Mouse (Mus musculus): ENCODE results near the gene Ankrd2. TPM values are rescaled to one million over a fixed set of nuclear protein-coding genes. Genes with fewer than 3 reads are reported as not detected.

The Ankrd2 gene
- polyA plus RNA-seq, 1 experiment from 2014 or later = 0.18 TPM

- no peak for ATAC-seq (ENCODE audit: low FRiP score, low read depth)
- Histone ChIP-seq H3K36me3 (no peaks in the 10 kb centered on the region), H3K4me2 (replicated peaks) (no peak overlapping the region), H3K4me3 (no peak overlapping the region), H3K9me3 (no peaks in the 10 kb centered on the region), H3K27ac (no peak overlapping the region), H3K9ac (no peak overlapping the region), H3K4me1 (0 out of 2 replicates have a peak, but pooled peaks cover 6% of the 10 kb centered on the region), H3K27me3 (replicated peaks) (no peaks in the 10 kb centered on the region)
- WGBS = 67% methylated on average over 5 of the region's 5 CpGs
These were observed 19.0 kb upstream of the Ankrd2 start for GRCm38 (mm10) chr19:42016840-42017239.

- no peaks in the 10 kb centered on the region for H3K9me3 ChIP-seq
- no peak overlapping the region for H3K4me2 ChIP-seq (replicated peaks)
- no peak for ATAC-seq (ENCODE audit: low FRiP score, low read depth)
- 84% methylated on average over 8 of the region's 8 CpGs for WGBS
- no peaks in the 10 kb centered on the region for H3K36me3 ChIP-seq
- 0 out of 2 replicates have a peak, but pooled peaks cover 6% of the 10 kb centered on the region for H3K4me1 ChIP-seq
- no peak overlapping the region for H3K9ac ChIP-seq
- H3K4me3 ChIP-seq = no peak overlapping the region
- H3K27me3 ChIP-seq (replicated peaks) = no peaks in the 10 kb centered on the region
- 0 out of 2 replicates have a peak overlapping the region, but pooled peaks have one; percentile 26 for H3K27ac ChIP-seq
These were observed 18.2 kb upstream of the Ankrd2 start for GRCm38 (mm10) chr19:42017399-42018247.

GRCm38 (mm10) chr19:42019011-42019522, 16.7 kb upstream of the Ankrd2 start:
- Histone ChIP-seq H3K4me2 (replicated peaks) (no peak overlapping the region), H3K27ac (no peak overlapping the region), H3K27me3 (replicated peaks) (no peaks in the 10 kb centered on the region), H3K9ac (no peak overlapping the region), H3K9me3 (no peaks in the 10 kb centered on the region), H3K36me3 (no peaks in the 10 kb centered on the region), H3K4me1 (0 out of 2 replicates have a peak, but pooled peaks cover 6% of the 10 kb centered on the region), H3K4me3 (no peak overlapping the region)
- 48% methylated on average over 4 of the region's 4 CpGs for WGBS
- ATAC-seq (ENCODE audit: low FRiP score, low read depth) = no peak

- WGBS = 64% methylated on average over 10 of the region's 10 CpGs
These were observed 13.9 kb upstream of the Ankrd2 start for GRCm38 (mm10) chr19:42021681-42022541.

GRCm38 (mm10) chr19:42022542-42022848, 13.3 kb upstream of the Ankrd2 start:
- Histone ChIP-seq H3K4me1 (no peaks in the 10 kb centered on the region), H3K9ac (no peak overlapping the region), H3K27me3 (replicated peaks) (no peaks in the 10 kb centered on the region), H3K9me3 (no peaks in the 10 kb centered on the region), H3K4me2 (replicated peaks) (no peak overlapping the region), H3K27ac (no peak overlapping the region), H3K4me3 (no peak overlapping the region), H3K36me3 (no peaks in the 10 kb centered on the region)
- no peak for ATAC-seq (ENCODE audit: low FRiP score, low read depth)
- WGBS = 81% methylated on average over 2 of the region's 2 CpGs

More at GRCm38 (mm10) chr19:42021681-42022541, 13.9 kb upstream of the Ankrd2 start:
- H3K4me1 ChIP-seq = 0 out of 2 replicates have a peak, but pooled peaks cover 5% of the 10 kb centered on the region
- H3K27ac ChIP-seq = no peak overlapping the region
- no peak overlapping the region for H3K4me2 ChIP-seq (replicated peaks)
- no peaks in the 10 kb centered on the region for H3K36me3 ChIP-seq
- H3K9me3 ChIP-seq = no peaks in the 10 kb centered on the region
- ATAC-seq (ENCODE audit: low FRiP score, low read depth) = no peak
- H3K4me3 ChIP-seq = no peak overlapping the region
- no peak overlapping the region for H3K9ac ChIP-seq
- H3K27me3 ChIP-seq (replicated peaks) = no peaks in the 10 kb centered on the region

- Histone ChIP-seq H3K27ac (no peak overlapping the region), H3K27me3 (replicated peaks) (no peaks in the 10 kb centered on the region), H3K9ac (no peak overlapping the region), H3K36me3 (no peaks in the 10 kb centered on the region), H3K4me2 (replicated peaks) (no peak overlapping the region), H3K4me3 (no peak overlapping the region), H3K9me3 (no peaks in the 10 kb centered on the region), H3K4me1 (no peaks in the 10 kb centered on the region)
- no peak for ATAC-seq (ENCODE audit: low FRiP score, low read depth)
- WGBS = 8% methylated on average over 5 of the region's 5 CpGs
These were observed 9.6 kb upstream of the Ankrd2 start for GRCm38 (mm10) chr19:42026158-42026557.

GRCm38 (mm10) chr19:42031112-42031511, 4.7 kb upstream of the Ankrd2 start:
- H3K27ac ChIP-seq = no peak overlapping the region
- WGBS = 86% methylated on average over 5 of the region's 5 CpGs
- no peak overlapping the region for H3K4me3 ChIP-seq

GRCm38 (mm10) chr19:42033611-42034010, 2.2 kb upstream of the Ankrd2 start:
- H3K4me1 ChIP-seq = 0 out of 2 replicates have a peak, but pooled peaks cover 16% of the 10 kb centered on the region
- H3K4me3 ChIP-seq = no peak overlapping the region
- peaks cover 7% of the 10 kb centered on the region; the same call in 1 of the 2 replicates for H3K36me3 ChIP-seq
- H3K9me3 ChIP-seq = no peaks in the 10 kb centered on the region
- no peaks in the 10 kb centered on the region for H3K27me3 ChIP-seq (replicated peaks)
- H3K27ac ChIP-seq = no peak overlapping the region
- no peak for ATAC-seq (ENCODE audit: low FRiP score, low read depth)
- H3K9ac ChIP-seq = no peak overlapping the region
- H3K4me2 ChIP-seq (replicated peaks) = no peak overlapping the region
- WGBS = 86% methylated on average over 14 of the region's 14 CpGs

More at GRCm38 (mm10) chr19:42031112-42031511, 4.7 kb upstream of the Ankrd2 start:
- Histone ChIP-seq H3K9me3 (no peaks in the 10 kb centered on the region), H3K36me3 (peaks cover 7% of the 10 kb centered on the region; the same call in 1 of the 2 replicates), H3K4me2 (replicated peaks) (no peak overlapping the region), H3K27me3 (replicated peaks) (no peaks in the 10 kb centered on the region), H3K4me1 (0 out of 2 replicates have a peak, but pooled peaks cover 16% of the 10 kb centered on the region), H3K9ac (no peak overlapping the region)
- no peak for ATAC-seq (ENCODE audit: low FRiP score, low read depth)

- no peak for ATAC-seq (ENCODE audit: low FRiP score, low read depth)
- no peaks in the 10 kb centered on the region for H3K9me3 ChIP-seq
- 84% methylated on average over 9 of the region's 9 CpGs for WGBS
- H3K4me2 ChIP-seq (replicated peaks) = no peak overlapping the region
- H3K9ac ChIP-seq = no peak overlapping the region
- no peak overlapping the region for H3K4me3 ChIP-seq
- H3K36me3 ChIP-seq = peaks cover 7% of the 10 kb centered on the region; the same call in 1 of the 2 replicates
- 0 out of 2 replicates have a peak, but pooled peaks cover 16% of the 10 kb centered on the region for H3K4me1 ChIP-seq
- H3K27ac ChIP-seq = no peak overlapping the region
- no peaks in the 10 kb centered on the region for H3K27me3 ChIP-seq (replicated peaks)
These were observed 1.5 kb upstream of the Ankrd2 start for GRCm38 (mm10) chr19:42034146-42034775.

- WGBS = 54% methylated on average over 11 of the region's 11 CpGs
- no peak for ATAC-seq (ENCODE audit: low FRiP score, low read depth)
- no peak overlapping the region for H3K4me2 ChIP-seq (replicated peaks)
These were observed 832 bp upstream of the Ankrd2 start for GRCm38 (mm10) chr19:42034881-42035455.

GRCm38 (mm10) chr19:42036357-42036756, 557 bp downstream of the Ankrd2 start:
- Histone ChIP-seq H3K4me3 (no peak overlapping the region), H3K27me3 (replicated peaks) (peaks cover 5% of the 10 kb centered on the region), H3K27ac (no peak overlapping the region), H3K4me2 (replicated peaks) (no peak overlapping the region), H3K4me1 (0 out of 2 replicates have a peak, but pooled peaks cover 16% of the 10 kb centered on the region), H3K9ac (no peak overlapping the region), H3K9me3 (no peaks in the 10 kb centered on the region), H3K36me3 (peaks cover 7% of the 10 kb centered on the region; the same call in 1 of the 2 replicates)
- no peak for ATAC-seq (ENCODE audit: low FRiP score, low read depth)
- 80% methylated on average over 3 of the region's 3 CpGs for WGBS

More at GRCm38 (mm10) chr19:42034881-42035455, 832 bp upstream of the Ankrd2 start:
- H3K27me3 ChIP-seq (replicated peaks) = no peaks in the 10 kb centered on the region; the same call in 1 of the 2 replicates
- no peak overlapping the region for H3K9ac ChIP-seq
- 0 out of 2 replicates have a peak, but pooled peaks cover 16% of the 10 kb centered on the region for H3K4me1 ChIP-seq
- peaks cover 7% of the 10 kb centered on the region; the same call in 1 of the 2 replicates for H3K36me3 ChIP-seq
- H3K27ac ChIP-seq = no peak overlapping the region
- H3K4me3 ChIP-seq = no peak overlapping the region
- H3K9me3 ChIP-seq = no peaks in the 10 kb centered on the region
